Mouse (Mus musculus) frontal cortex, adult (tissue): ENCODE results near the gene Ninj2.

Experiments
- ATAC-seq: cut with Nextera tagmentation; 2 replicates; pipeline ENCODE4 v1.9.2; 2017; ENCODE audit warnings: mild to moderate bottlenecking, moderate library complexity, mixed read lengths; ENCODE audit not compliant: low TSS enrichment

The Ninj2 gene

GRCm38 (mm10) chr6:120179044-120179755 lies 86.0 kb downstream of the Ninj2 start:
- ATAC-seq, result no peak

GRCm38 (mm10) chr6:120179756-120180206 lies 86.6 kb downstream of the Ninj2 start:
- ATAC-seq, result no peak

- no peak for ATAC-seq
Observed at GRCm38 (mm10) chr6:120180492-120180891, 87.3 kb downstream of the Ninj2 start.

- no peak for ATAC-seq
Observed at GRCm38 (mm10) chr6:120182160-120182559, 89.0 kb downstream of the Ninj2 start.

GRCm38 (mm10) chr6:120183771-120184170 lies 90.6 kb downstream of the Ninj2 start:
- no peak for ATAC-seq

- ATAC-seq, result no peak
Observed at GRCm38 (mm10) chr6:120185012-120185730, 92.0 kb downstream of the Ninj2 start.

- no peak for ATAC-seq
Observed at GRCm38 (mm10) chr6:120185756-120186155, 92.6 kb downstream of the Ninj2 start.

- ATAC-seq, result no peak
Observed at GRCm38 (mm10) chr6:120186594-120186993, 93.4 kb downstream of the Ninj2 start.

- ATAC-seq, result no peak
Observed at GRCm38 (mm10) chr6:120187587-120188176, 94.5 kb downstream of the Ninj2 start.

GRCm38 (mm10) chr6:120188376-120189235 lies 95.5 kb downstream of the Ninj2 start:
- no peak for ATAC-seq

GRCm38 (mm10) chr6:120189287-120189686 lies 96.1 kb downstream of the Ninj2 start:
- ATAC-seq, result no peak

GRCm38 (mm10) chr6:120190365-120190764 lies 97.2 kb downstream of the Ninj2 start:
- no peak for ATAC-seq

- no peak for ATAC-seq
Observed at GRCm38 (mm10) chr6:120190912-120191311, 97.8 kb downstream of the Ninj2 start.

GRCm38 (mm10) chr6:120191396-120192170 lies 98.4 kb downstream of the Ninj2 start:
- ATAC-seq, result no peak

GRCm38 (mm10) chr6:120192211-120192870 lies 99.2 kb downstream of the Ninj2 start:
- peak; percentile 62; the same call in 1 of the 2 replicates for ATAC-seq

GRCm38 (mm10) chr6:120193174-120193573 lies 100.0 kb downstream of the Ninj2 start:
- peak; percentile 83 for ATAC-seq

- ATAC-seq, result no peak
Observed at GRCm38 (mm10) chr6:120193793-120194192, 100.6 kb downstream of the Ninj2 start.

GRCm38 (mm10) chr6:120194305-120194704 lies 101.2 kb downstream of the Ninj2 start:
- ATAC-seq, result no peak

- ATAC-seq, result no peak
Observed at GRCm38 (mm10) chr6:120194963-120195362, 101.8 kb downstream of the Ninj2 start.

- no peak for ATAC-seq
Observed at GRCm38 (mm10) chr6:120196837-120197236, 103.7 kb downstream of the Ninj2 start.
